8 mouse cellular contexts compared by ENCODE assay signal in the genomic region with DNA sequence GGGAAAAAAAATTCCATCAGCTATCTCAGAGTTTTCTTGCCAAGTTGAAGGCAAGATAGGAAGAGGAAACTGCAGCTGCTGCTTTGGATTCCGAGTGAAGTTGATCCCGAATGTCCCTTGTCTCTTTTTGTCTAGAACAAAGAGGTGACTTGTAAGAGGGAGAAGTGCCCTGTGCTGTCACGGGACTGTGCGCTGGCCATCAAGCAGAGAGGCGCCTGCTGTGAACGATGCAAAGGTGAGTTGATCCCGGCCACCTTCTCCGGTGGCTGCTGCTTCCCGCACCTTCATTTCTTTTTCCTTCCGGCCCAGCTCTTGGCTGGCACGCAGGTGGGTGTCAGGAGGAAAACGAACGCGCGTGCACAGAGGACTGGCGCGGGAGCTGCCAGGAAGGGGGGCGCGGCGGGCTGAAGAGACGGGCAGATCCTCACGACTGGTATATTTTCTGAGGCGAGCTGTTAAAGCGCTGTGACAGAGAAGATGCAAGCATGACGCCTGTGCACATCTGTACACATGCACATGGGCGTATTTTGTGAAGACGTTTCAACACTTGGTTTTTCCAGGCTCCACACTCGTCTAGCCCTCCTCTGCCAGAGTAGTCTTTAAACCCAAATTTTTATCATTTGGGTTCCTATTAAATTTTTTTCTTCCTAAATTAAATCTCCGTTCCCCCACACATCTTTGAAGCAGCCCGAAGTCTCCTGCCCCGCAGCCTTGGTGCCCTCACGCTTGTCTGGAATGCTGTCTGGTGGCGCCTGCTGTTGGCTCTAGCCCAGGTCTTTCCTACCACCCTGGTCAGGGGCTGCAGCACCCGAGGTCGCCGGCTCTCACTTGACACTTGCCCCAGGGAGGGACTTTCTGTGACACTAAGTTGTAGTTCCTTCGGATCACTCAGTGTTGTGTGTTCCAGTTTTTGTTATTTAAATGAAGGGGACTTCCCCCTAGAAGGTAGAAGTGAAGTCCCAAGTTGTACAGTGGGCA. TPM values are rescaled to one million over a fixed set of nuclear protein-coding genes. Genes with fewer than 3 reads are reported as not detected.
A peak's percentile ranks its signal among the peaks of the same experiment; 100 is the strongest.
DNase-seq lines count a peak whose midpoint lies in the region; ATAC-seq lines count a peak whose summit lies in the region.

No protein-coding gene starts in this region.

- peaks cover 9% of the 10 kb centered on the region for H3K4me1 ChIP-seq in kidney, embryonic 15.5 days
- H3K4me1 ChIP-seq in embryonic facial prominence, embryonic 10.5 days: peaks cover 10% of the 10 kb centered on the region
- 0 out of 2 replicates have a peak, but pooled peaks cover 3% of the 10 kb centered on the region for H3K4me1 ChIP-seq in hindbrain, embryonic 12.5 days
- peaks cover 8% of the 10 kb centered on the region; the same call in 1 of the 2 replicates for H3K4me1 ChIP-seq in midbrain, embryonic 16.5 days (ENCODE audit: control insufficient read depth, insufficient read depth, low read length)

- peak overlapping the region; percentile 54 for H3K4me2 ChIP-seq in kidney, embryonic 15.5 days
- H3K4me2 ChIP-seq in hindbrain, embryonic 12.5 days (replicated peaks): peak overlapping the region; percentile 52
- H3K4me2 ChIP-seq in midbrain, embryonic 16.5 days (ENCODE audit: low read length): peak overlapping the region; percentile 73

- ATAC-seq in kidney, embryonic 15.5 days (replicated peaks; ENCODE audit: low FRiP score): no peak
- peak; percentile 48 for ATAC-seq in hindbrain, embryonic 12.5 days (ENCODE audit: low FRiP score)
- ATAC-seq in midbrain, embryonic 16.5 days: peak; percentile 83

- WGBS in kidney, embryonic 15.5 days: 52% methylated on average over 37 of the region's 37 CpGs
- 43% methylated on average over 37 of the region's 37 CpGs for WGBS in embryonic facial prominence, embryonic 10.5 days
- 30% methylated on average over 37 of the region's 37 CpGs for WGBS in hindbrain, embryonic 12.5 days
- WGBS in midbrain, embryonic 16.5 days: 22% methylated on average over 37 of the region's 37 CpGs

- H3K9me3 ChIP-seq in kidney, embryonic 15.5 days (replicated peaks): no peaks in the 10 kb centered on the region
- H3K9me3 ChIP-seq in embryonic facial prominence, embryonic 10.5 days: peaks cover 3% of the 10 kb centered on the region; the same call in 1 of the 2 replicates
- H3K9me3 ChIP-seq in hindbrain, embryonic 12.5 days (replicated peaks): no peaks in the 10 kb centered on the region
- H3K9me3 ChIP-seq in midbrain, embryonic 16.5 days (replicated peaks; ENCODE audit: control insufficient read depth, low read length, poor library complexity, severe bottlenecking): 0 out of 2 replicates have a peak, but pooled peaks cover 4% of the 10 kb centered on the region

- H3K27ac ChIP-seq in kidney, embryonic 15.5 days: no peak overlapping the region
- H3K27ac ChIP-seq in embryonic facial prominence, embryonic 10.5 days (replicated peaks): peak overlapping the region; percentile 30; the same call in 1 of the 2 replicates
- H3K27ac ChIP-seq in hindbrain, embryonic 12.5 days: no peak overlapping the region
- H3K27ac ChIP-seq in midbrain, embryonic 16.5 days (ENCODE audit: low read length): no peak overlapping the region

- no peak overlapping the region for H3K9ac ChIP-seq in kidney, embryonic 15.5 days
- 0 out of 2 replicates have a peak overlapping the region, but pooled peaks have one; percentile 3 for H3K9ac ChIP-seq in hindbrain, embryonic 12.5 days
- peak overlapping the region; percentile 64 for H3K9ac ChIP-seq in midbrain, embryonic 16.5 days (ENCODE audit: low read depth, low read length)

- peaks cover 5% of the 10 kb centered on the region; the same call in 1 of the 2 replicates for H3K36me3 ChIP-seq in kidney, embryonic 15.5 days
- no peaks in the 10 kb centered on the region for H3K36me3 ChIP-seq in embryonic facial prominence, embryonic 10.5 days (replicated peaks)
- H3K36me3 ChIP-seq in hindbrain, embryonic 12.5 days: no peaks in the 10 kb centered on the region
- no peaks in the 10 kb centered on the region for H3K36me3 ChIP-seq in midbrain, embryonic 16.5 days (ENCODE audit: control insufficient read depth, insufficient read depth, low read length)

- H3K27me3 ChIP-seq in kidney, embryonic 15.5 days: no peaks in the 10 kb centered on the region
- H3K27me3 ChIP-seq in embryonic facial prominence, embryonic 10.5 days (replicated peaks; ENCODE audit: low read depth, poor library complexity, severe bottlenecking): peaks cover 23% of the 10 kb centered on the region
- H3K27me3 ChIP-seq in hindbrain, embryonic 12.5 days: no peaks in the 10 kb centered on the region
- H3K27me3 ChIP-seq in midbrain, embryonic 16.5 days (ENCODE audit: control insufficient read depth, insufficient read depth, low read depth, low read length): no peaks in the 10 kb centered on the region

- H3K4me3 ChIP-seq in kidney, embryonic 15.5 days (replicated peaks): peak overlapping the region; percentile 16
- peak overlapping the region; percentile 46 for H3K4me3 ChIP-seq in embryonic facial prominence, embryonic 10.5 days
- H3K4me3 ChIP-seq in hindbrain, embryonic 12.5 days: peak overlapping the region; percentile 23
- H3K4me3 ChIP-seq in midbrain, embryonic 16.5 days (ENCODE audit: low read depth, low read length): peak overlapping the region; percentile 42

- DNase-seq in kidney, postnatal 25 days: no peak
- no peak for DNase-seq in embryonic facial prominence, embryonic 10.5 days (ENCODE audit: low spot score)
- no peak for DNase-seq in liver
- no peak for DNase-seq in ovary, postnatal 10 days (ENCODE audit: low spot score)
- no peak for DNase-seq in cerebellum, adult 11 months

RNA-seq across cellular contexts. Expression of gene Bmper, which starts 31.6 kb away (rescaled TPM):
- polyA plus RNA-seq in kidney, embryonic 15.5 days (2015; fragmentation: Nextera tagmentation; extraction: Ambion mirVana): 21.6 and 23.5 TPM in 2 replicates
- 2.6 and 4.5 TPM in 2 replicates for polyA plus RNA-seq in embryonic facial prominence, embryonic 10.5 days (2016; fragmentation: Nextera tagmentation; extraction: Ambion mirVana)
- polyA plus RNA-seq in hindbrain, embryonic 12.5 days (2016; fragmentation: Nextera tagmentation; extraction: Ambion mirVana): 9.7 and 11.1 TPM in 2 replicates
- polyA plus RNA-seq in midbrain, embryonic 16.5 days (2015; fragmentation: Nextera tagmentation; extraction: Ambion mirVana): 8.0 and 9.6 TPM in 2 replicates
